Mouse (Mus musculus) brain, embryonic 14.5 days (tissue): ENCODE results near the gene Gm14137. TPM values are rescaled to one million over a fixed set of nuclear protein-coding genes. Genes with fewer than 3 reads are reported as not detected.

Experiments used
- DNase-seq: peaks from one replicate; pipeline ENCODE4 v3.0.0-alpha.2; 2011; ENCODE audit warnings: low read depth
- CTCF ChIP-seq: fragments of 200-500 bp; IDR thresholded peaks from 2 replicates; pipeline ENCODE4 v1.5.1; 2012; ENCODE audit warnings: inconsistent platforms, mild to moderate bottlenecking, moderate library complexity, borderline replicate concordance; ENCODE audit not compliant: insufficient read depth, insufficient read length; ENCODE audit errors: extremely low read depth
- POLR2A ChIP-seq: fragments of 200-500 bp; IDR thresholded peaks from 2 replicates; pipeline ENCODE4 v1.6.1; 2012; ENCODE audit warnings: mild to moderate bottlenecking, inconsistent platforms, borderline replicate concordance; ENCODE audit not compliant: poor library complexity, insufficient read depth, insufficient read length, severe bottlenecking; ENCODE audit errors: extremely low read depth
- polyA plus RNA-seq: library from polyadenylated mRNA; depleted of rRNA; stranded (reverse); fragments of >200 nt; gene quantifications from 2 replicates; pipeline ENCODE4 v1.2.3, GENCODE M21; 2012; rRNA removed

The Gm14137 gene
- polyA plus RNA-seq, 1 experiment, result 0.03 TPM

DNA sequence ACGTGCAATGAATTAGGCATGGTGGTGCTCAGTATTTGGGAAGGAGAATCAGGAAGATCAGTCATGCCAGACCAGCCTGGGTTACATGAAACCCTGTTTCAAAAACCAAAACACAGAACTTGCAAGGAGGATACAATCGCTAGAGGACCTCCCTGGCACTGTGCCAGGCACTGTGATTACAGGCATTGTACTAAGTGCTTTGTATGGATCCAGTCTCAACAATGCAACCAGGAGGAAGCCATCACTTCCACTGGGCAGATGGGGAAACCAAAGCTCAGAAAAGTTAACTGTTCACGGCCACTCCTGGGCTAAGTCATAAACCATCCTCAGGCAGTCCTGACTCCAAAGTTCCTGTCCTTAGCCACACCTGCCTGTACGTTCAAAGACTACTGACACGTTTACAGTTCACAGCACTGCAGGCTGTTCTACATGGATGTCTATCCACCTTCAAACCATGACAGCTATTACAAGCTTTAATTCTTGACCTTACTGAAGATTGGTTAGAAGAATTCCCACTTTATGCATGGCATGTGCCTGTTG, 28.7 kb downstream of the Gm14137 start:
- TF ChIP-seq POLR2A (no peak), CTCF (no peak)
- DNase-seq, result peak; percentile 31

- TF ChIP-seq POLR2A, result no peak
- TF ChIP-seq CTCF, result no peak
- DNase-seq, result no peak
These were observed 29.7 kb downstream of the Gm14137 start for GRCm38 (mm10) chr2:119203871-119204460.

DNA sequence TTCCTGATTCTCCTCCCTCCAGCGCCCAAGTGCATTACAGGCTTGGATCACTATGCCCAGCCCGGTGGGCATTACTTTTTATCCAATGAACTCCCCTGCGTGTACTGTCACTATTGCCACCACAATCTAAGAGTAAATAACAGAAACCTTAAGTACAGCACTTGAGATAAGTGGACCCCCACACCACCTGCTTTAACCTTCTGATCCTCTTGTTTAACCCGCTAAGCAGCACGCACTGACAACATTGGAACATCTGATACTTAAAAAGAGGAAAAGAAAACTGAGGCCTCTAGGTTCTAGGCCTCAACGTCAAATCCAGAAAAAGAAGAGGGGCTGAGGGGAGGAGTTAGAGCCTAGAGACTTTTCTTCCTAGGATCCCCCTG, 33.6 kb downstream of the Gm14137 start:
- no peak for DNase-seq
- TF ChIP-seq CTCF, result no peak
- TF ChIP-seq POLR2A, result no peak

- TF ChIP-seq POLR2A, result peak; percentile 67; the same call in 1 of the 2 replicates
- TF ChIP-seq CTCF, result no peak
- DNase-seq, result peak; percentile 99
These were observed 34.3 kb downstream of the Gm14137 start, which contains the start of the genes Zfyve19 and Dnajc17 for GRCm38 (mm10) chr2:119208344-119209175. Zfyve19 (plus strand) TSS chr2:119208617. Dnajc17 (minus strand) TSS chr2:119208795.

DNA sequence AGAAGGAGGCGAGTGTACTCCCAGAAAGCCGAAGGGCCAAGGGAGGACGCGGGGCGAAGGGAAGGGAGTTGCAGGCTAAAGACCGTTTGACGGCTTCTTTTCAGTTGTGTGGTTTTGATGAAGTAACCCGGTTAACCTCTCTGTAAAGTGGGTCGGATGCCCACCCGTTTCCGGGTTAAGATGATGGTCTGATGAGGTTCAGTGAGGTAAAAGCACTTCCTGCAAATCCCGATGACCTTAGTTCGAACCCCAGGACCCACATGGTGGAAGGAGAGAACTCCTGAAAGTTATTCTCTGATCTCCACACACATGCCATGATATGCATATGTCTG, 34.8 kb downstream of the Gm14137 start:
- TF ChIP-seq POLR2A (no peak), CTCF (no peak)
- DNase-seq, result no peak

Other genes starting within 250 kb of the Gm14137 start
- gene Chst14, start 248.0 kb upstream of the Gm14137 start, polyA plus RNA-seq, result 8.4 and 10.7 TPM in 2 replicates
- 20.9 and 23.0 TPM in 2 replicates for gene Ccdc32, start 145.1 kb upstream of the Gm14137 start, polyA plus RNA-seq
- 8.0 and 8.4 TPM in 2 replicates for gene Rpusd2, start 139.7 kb upstream of the Gm14137 start, polyA plus RNA-seq
- 2.4 and 3.3 TPM in 2 replicates for gene Knl1, start 127.4 kb upstream of the Gm14137 start, polyA plus RNA-seq
- gene Rad51, start 61.7 kb upstream of the Gm14137 start, polyA plus RNA-seq, result 11.9 and 16.4 TPM in 2 replicates
- 35.3 and 35.4 TPM in 2 replicates for gene Rmdn3, start 17.5 kb upstream of the Gm14137 start, polyA plus RNA-seq
- 5.3 and 6.3 TPM in 2 replicates for gene Gchfr, start 6.7 kb upstream of the Gm14137 start, polyA plus RNA-seq
- gene Zfyve19, start 34.1 kb downstream of the Gm14137 start, polyA plus RNA-seq, result 69.2 and 132 TPM in 2 replicates
- 25.7 and 32.4 TPM in 2 replicates for gene Dnajc17, start 34.3 kb downstream of the Gm14137 start, polyA plus RNA-seq
- not detected in 2 replicates for gene Ppp1r14d, start 55.4 kb downstream of the Gm14137 start, polyA plus RNA-seq
- 1.5 and 1.6 TPM in 2 replicates for gene Spint1, start 62.9 kb downstream of the Gm14137 start, polyA plus RNA-seq
- 9.1 and 13.5 TPM in 2 replicates for gene Rhov, start 96.8 kb downstream of the Gm14137 start, polyA plus RNA-seq
- 26.0 and 28.6 TPM in 2 replicates for gene Vps18, start 114.2 kb downstream of the Gm14137 start, polyA plus RNA-seq
- gene Dll4, start 151.3 kb downstream of the Gm14137 start, polyA plus RNA-seq, result 5.9 and 9.0 TPM in 2 replicates
- gene Chac1, start 176.7 kb downstream of the Gm14137 start, polyA plus RNA-seq, result 5.4 and 6.1 TPM in 2 replicates